Mouse (Mus musculus) erythroblast, adult 5-6 weeks (primary cell): ENCODE data around the gene Jaml. TPM values are rescaled to one million over a fixed set of nuclear protein-coding genes. Genes with fewer than 3 reads are reported as not detected.
"Not testable (repeated sequence)": the region's sequence is repeated elsewhere in the genome, so short reads cannot be mapped to it uniquely, and the experiment has no call there.

Experiments
- ATAC-seq: replicated peaks from 2 replicates; pipeline ENCODE4 v1.8.0; 2016; ENCODE audit warnings: moderate number of reproducible peaks, mild to moderate bottlenecking, moderate TSS enrichment, inconsistent platforms; ENCODE audit not compliant: poor library complexity, low FRiP score, severe bottlenecking
- total RNA-seq, 2 experiments: library from RNA; stranded (forward) in 1 of 2; stranded (reverse) in 1 of 2; fragments of 150-400 nt in 1 of 2; fragments of 200-764, 138-1000 nt in 1 of 2; gene quantifications; 2 replicates each; pipeline versions ENCODE4 v1.2.3 to v1.2.4; 2015 to 2017; ENCODE audit warnings: low replicate concordance in 2 of 2

Gene Jaml
- total RNA-seq (2015; ENCODE audit: low replicate concordance) (2.7 and 3.1 TPM in 2 replicates), total RNA-seq (2017; ENCODE audit: low replicate concordance) (1.2 and 3.6 TPM in 2 replicates)

GRCm38 (mm10) chr9:45079011-45079410 lies at the start of gene Jaml:
Jaml (plus strand) TSS chr9:45079183.
- ATAC-seq: no peak

- ATAC-seq: no peak
These were observed 48.6 kb upstream of the Jaml start for GRCm38 (mm10) chr9:45030341-45030740.

GRCm38 (mm10) chr9:45032261-45032660 lies 46.7 kb upstream of the Jaml start:
- ATAC-seq: no peak

GRCm38 (mm10) chr9:45034526-45034925 lies 44.5 kb upstream of the Jaml start:
- no peak for ATAC-seq

- not testable (repeated sequence) for ATAC-seq
These were observed 41.2 kb upstream of the Jaml start for GRCm38 (mm10) chr9:45037803-45038202.

- ATAC-seq: no peak
These were observed 39.5 kb upstream of the Jaml start, which contains the start of gene Mpzl2 for GRCm38 (mm10) chr9:45039499-45039898. Mpzl2 (plus strand) TSS chr9:45039799.

GRCm38 (mm10) chr9:45040066-45040845 lies 38.7 kb upstream of the Jaml start:
- no peak for ATAC-seq

- ATAC-seq: no peak
These were observed 37.7 kb upstream of the Jaml start for GRCm38 (mm10) chr9:45041131-45041838.

GRCm38 (mm10) chr9:45042056-45042720 lies 36.8 kb upstream of the Jaml start:
- no peak for ATAC-seq

GRCm38 (mm10) chr9:45042947-45043346 lies 36.0 kb upstream of the Jaml start:
- no peak for ATAC-seq

GRCm38 (mm10) chr9:45046973-45047372 lies 32.0 kb upstream of the Jaml start:
- ATAC-seq: no peak

GRCm38 (mm10) chr9:45048511-45048910 lies 30.5 kb upstream of the Jaml start:
- ATAC-seq: peak; percentile 74

GRCm38 (mm10) chr9:45049731-45050130 lies 29.3 kb upstream of the Jaml start:
- no peak for ATAC-seq

- no peak for ATAC-seq
These were observed 28.7 kb upstream of the Jaml start for GRCm38 (mm10) chr9:45050301-45050700.

GRCm38 (mm10) chr9:45055082-45055713 lies 23.8 kb upstream of the Jaml start, which contains the start of gene Mpzl3:
Mpzl3 (plus strand) TSS chr9:45055186.
- ATAC-seq: no peak

- ATAC-seq: no peak
These were observed 20.6 kb upstream of the Jaml start for GRCm38 (mm10) chr9:45058304-45058940.

GRCm38 (mm10) chr9:45060151-45060550 lies 18.8 kb upstream of the Jaml start:
- no peak for ATAC-seq

- ATAC-seq: no peak
These were observed 16.3 kb upstream of the Jaml start for GRCm38 (mm10) chr9:45062677-45063076.

GRCm38 (mm10) chr9:45064421-45064820 lies 14.6 kb upstream of the Jaml start:
- no peak for ATAC-seq
